Comparison of ENCODE assay signal across 29 mouse cellular contexts in genomic region chr8:94865292-94865691, GRCm38 (mm10). TPM values are rescaled to one million over a fixed set of nuclear protein-coding genes. Genes with fewer than 3 reads are reported as not detected.
DNase-seq lines count a peak whose midpoint lies in the region; ATAC-seq lines count a peak whose summit lies in the region.
"Had no signal": no experiment of that assay in that cellular context is flagged by ENCODE, and none has a peak within 500 bp of the region (broad histone marks: within the 10 kb centered on the region; RNA-seq: fewer than 3 reads in every experiment).

No protein-coding gene starts in this region.

- no peaks in the 10 kb centered on the region for H3K9me3 ChIP-seq in heart, embryonic 10.5 days
- H3K9me3 ChIP-seq: embryonic facial prominence, embryonic 12.5 days; heart, embryonic 15.5 days; kidney, embryonic 15.5 days; liver, embryonic 15.5 days; neural tube, embryonic 12.5 days had no signal

- 85% methylated on average over 10 of the region's 10 CpGs for WGBS in heart, embryonic 10.5 days

- H3K27me3 ChIP-seq in heart, embryonic 10.5 days (ENCODE audit: insufficient read depth, poor library complexity, severe bottlenecking): no peaks in the 10 kb centered on the region
- H3K27me3 ChIP-seq: heart, embryonic 15.5 days; kidney, embryonic 15.5 days had no signal

- H3K27ac ChIP-seq in heart, embryonic 10.5 days: no peak overlapping the region
- H3K27ac ChIP-seq: embryonic facial prominence, embryonic 12.5 days; heart, embryonic 15.5 days; kidney, embryonic 15.5 days; liver, embryonic 15.5 days; neural tube, embryonic 12.5 days had no signal

- ATAC-seq in activated CD4-positive, CD25-positive, alpha-beta regulatory T cell, adult 4 months: no peak
- ATAC-seq: forebrain, embryonic 14.5 days; inflammation-experienced regulatory T-cells, adult 6 months had no signal

- peak; percentile 89 for DNase-seq in heart, adult 11 months
- DNase-seq in heart, embryonic 10.5 days (ENCODE audit: low spot score): no peak
- DNase-seq in 3T3-L1 (ENCODE audit: low read depth, low spot score): peak; percentile 69
- peak; percentile 30 to 49 for DNase-seq in adrenal gland, adult 18-20 months (ENCODE audit: low spot score in 2 of 2)
- peak; percentile 66 for DNase-seq in adrenal gland, postnatal 25 days
- DNase-seq in kidney, adult 8-10 months: no peak
- no peak for DNase-seq in left cerebral cortex, adult 11 months (ENCODE audit: low spot score)
- DNase-seq: B cell, adult 2 months; cerebellum, adult 11 months; cerebellum, adult 9-10 months; cerebellum, postnatal 36 days; kidney, adult 11 months; kidney, postnatal 4 days; liver; lung, embryonic 14.5 days; lung, postnatal 14 days; midbrain, embryonic 14.5 days; right cerebral cortex, adult 18-20 months; spleen, adult 18-20 months; thymus, adult 18-20 months; thymus, postnatal 36 days had no signal

- H3K4me3 ChIP-seq in heart, embryonic 10.5 days: no peak overlapping the region
- H3K4me3 ChIP-seq: embryonic facial prominence, embryonic 12.5 days; heart, embryonic 15.5 days; kidney, embryonic 15.5 days; liver, embryonic 15.5 days; neural tube, embryonic 12.5 days had no signal

- peaks cover 49% of the 10 kb centered on the region for H3K4me1 ChIP-seq in heart, embryonic 10.5 days

- H3K36me3 ChIP-seq in heart, embryonic 10.5 days: peaks cover 97% of the 10 kb centered on the region

RNA-seq across cellular contexts. Expression of gene Polr2c, which starts 8.0 kb away (rescaled TPM):
- polyA plus RNA-seq in heart, embryonic 10.5 days (2016; fragmentation: Nextera tagmentation; extraction: Ambion mirVana): 164 and 190 TPM in 2 replicates
- total RNA-seq in adrenal gland, adult 18-20 months (2021): 10 to 100 TPM; 61.9 to 65.1 TPM
- total RNA-seq in adrenal gland, postnatal 25 days (2021): 62.1 and 66.2 TPM in 2 replicates
- 100 to 1,000 TPM in 1 of 2 experiments, 10 to 100 TPM in 1; 89.2 to 117 TPM for polyA plus RNA-seq in activated CD4-positive, CD25-positive, alpha-beta regulatory T cell, adult 4 months (2017; shearing (Covaris generic))

RNA-seq across cellular contexts. Expression of gene Dok4, which starts 10.8 kb away (rescaled TPM):
- 71.3 and 83.4 TPM in 2 replicates for polyA plus RNA-seq in heart, embryonic 10.5 days (2016; fragmentation: Nextera tagmentation; extraction: Ambion mirVana)
- total RNA-seq in adrenal gland, adult 18-20 months (2021): 1 to 10 TPM; 7.7 to 9.8 TPM
- total RNA-seq in adrenal gland, postnatal 25 days (2021): 8.8 and 15.3 TPM in 2 replicates
- polyA plus RNA-seq in activated CD4-positive, CD25-positive, alpha-beta regulatory T cell, adult 4 months (2017; shearing (Covaris generic)): under 1 TPM; 0.17 to 0.36 TPM

RNA-seq across cellular contexts. Expression of gene Ciapin1, which starts 27.1 kb away (rescaled TPM):
- 148 and 158 TPM in 2 replicates for polyA plus RNA-seq in heart, embryonic 10.5 days (2016; fragmentation: Nextera tagmentation; extraction: Ambion mirVana)
- total RNA-seq in adrenal gland, adult 18-20 months (2021): 100 to 1,000 TPM in 1 of 2 experiments, 10 to 100 TPM in 1; 85.5 to 102 TPM
- 112 and 175 TPM in 2 replicates for total RNA-seq in adrenal gland, postnatal 25 days (2021)
- 100 to 1,000 TPM in 1 of 2 experiments, 10 to 100 TPM in 1; 93.7 to 120 TPM for polyA plus RNA-seq in activated CD4-positive, CD25-positive, alpha-beta regulatory T cell, adult 4 months (2017; shearing (Covaris generic))

RNA-seq across cellular contexts. Expression of gene Coq9, which starts 27.2 kb away (rescaled TPM):
- 97.9 and 129 TPM in 2 replicates for polyA plus RNA-seq in heart, embryonic 10.5 days (2016; fragmentation: Nextera tagmentation; extraction: Ambion mirVana)
- total RNA-seq in adrenal gland, adult 18-20 months (2021): 100 to 1,000 TPM; 178 to 203 TPM
- 199 and 209 TPM in 2 replicates for total RNA-seq in adrenal gland, postnatal 25 days (2021)
- polyA plus RNA-seq in activated CD4-positive, CD25-positive, alpha-beta regulatory T cell, adult 4 months (2017; shearing (Covaris generic)): 10 to 100 TPM; 34.1 to 40.2 TPM

RNA-seq across cellular contexts. Expression of gene Ccdc102a, which starts 52.6 kb away (rescaled TPM):
- 22.0 and 31.0 TPM in 2 replicates for polyA plus RNA-seq in heart, embryonic 10.5 days (2016; fragmentation: Nextera tagmentation; extraction: Ambion mirVana)
- 1 to 10 TPM; 5.2 to 5.5 TPM for total RNA-seq in adrenal gland, adult 18-20 months (2021)
- 7.7 and 8.8 TPM in 2 replicates for total RNA-seq in adrenal gland, postnatal 25 days (2021)
- under 1 TPM; 0.20 to 0.57 TPM for polyA plus RNA-seq in activated CD4-positive, CD25-positive, alpha-beta regulatory T cell, adult 4 months (2017; shearing (Covaris generic))

Comparison
In these comparisons a context has a peak if more than half of its experiments do, and no peak if none do; other contexts are left out.
1. DNase-seq: peak in heart, adult 11 months (single experiment), 3T3-L1 (single experiment), adrenal gland, adult 18-20 months (2 of 2) and adrenal gland, postnatal 25 days (single experiment); none in heart, embryonic 10.5 days (single experiment), kidney, adult 8-10 months (0 of 2) and left cerebral cortex, adult 11 months (single experiment).